Mouse (Mus musculus) lung, embryonic 14.5 days (tissue): ENCODE data around the gene Mkrn1. TPM values are rescaled to one million over a fixed set of nuclear protein-coding genes. Genes with fewer than 3 reads are reported as not detected.
A peak's percentile ranks its signal among the peaks of the same experiment; 100 is the strongest.
"Not testable (repeated sequence)": the region's sequence is repeated elsewhere in the genome, so short reads cannot be mapped to it uniquely, and the experiment has no call there.

Experiments used
- ATAC-seq: fragments of 200-750 bp; cut with Nextera tagmentation; 2 replicates; pipeline ENCODE4 v1.8.0; 2017; ENCODE audit warnings: mild to moderate bottlenecking, moderate TSS enrichment, moderate library complexity; ENCODE audit not compliant: insufficient read depth
- DNase-seq: peaks from one replicate; pipeline ENCODE4 v3.0.0-alpha.2; 2015
- H3K27ac ChIP-seq: fragments of 300-500 bp; sonication (generic); 2 replicates; pipeline ENCODE4 v1.5.1; 2014; ENCODE audit warnings: low read depth, mild to moderate bottlenecking, moderate library complexity
- H3K27me3 ChIP-seq: fragments of 300-500 bp; sonication (generic); 2 replicates; pipeline ENCODE4 v1.6.1; 2014; ENCODE audit warnings: low read length, control low read depth; ENCODE audit not compliant: insufficient read depth
- H3K36me3 ChIP-seq: fragments of 300-500 bp; sonication (generic); 2 replicates; pipeline ENCODE4 v1.6.1; 2014; ENCODE audit warnings: control low read depth; ENCODE audit not compliant: insufficient read depth
- H3K4me1 ChIP-seq: fragments of 300-500 bp; sonication (generic); 2 replicates; pipeline ENCODE4 v1.6.1; 2014; ENCODE audit warnings: antibody characterized with exemption, control low read depth; ENCODE audit not compliant: insufficient read depth
- H3K4me2 ChIP-seq: fragments of 300-500 bp; sonication (generic); 2 replicates; pipeline ENCODE4 v1.6.1; 2014; ENCODE audit warnings: mild to moderate bottlenecking
- H3K4me3 ChIP-seq: fragments of 300-500 bp; sonication (generic); 2 replicates; pipeline ENCODE4 v1.5.1; 2014; ENCODE audit warnings: low read depth, low read length
- H3K9ac ChIP-seq: fragments of 300-500 bp; sonication (generic); 2 replicates; pipeline ENCODE4 v1.6.1; 2014
- H3K9me3 ChIP-seq: fragments of 300-500 bp; sonication (generic); 2 replicates; pipeline ENCODE4 v1.6.1; 2016; ENCODE audit warnings: low read depth, low read length, control low read depth
- CTCF ChIP-seq: IDR thresholded peaks from 2 replicates; pipeline ENCODE4 v1.5.1; 2016; ENCODE audit warnings: antibody characterized with exemption, low read depth
- WGBS: fragments of 180-500 bp; shearing (Covaris S2); extraction: QIAGEN DNeasy Blood & Tissue Kit; methylation state at CpG from one replicate; pipeline ENCODE4 v1.1.7; 2014; 5-methylcytosine and 5-hydroxymethylcytosine counted together
- polyA plus RNA-seq: library from polyadenylated mRNA; unstranded; fragments of >200 nt; fragmentation: Nextera tagmentation; extraction: Ambion mirVana; gene quantifications from 2 replicates; pipeline ENCODE4 v1.2.1, GENCODE M21; 2014

Mkrn1 gene
- polyA plus RNA-seq, 1 experiment from 2014 or later = 61.2 TPM

DNA sequence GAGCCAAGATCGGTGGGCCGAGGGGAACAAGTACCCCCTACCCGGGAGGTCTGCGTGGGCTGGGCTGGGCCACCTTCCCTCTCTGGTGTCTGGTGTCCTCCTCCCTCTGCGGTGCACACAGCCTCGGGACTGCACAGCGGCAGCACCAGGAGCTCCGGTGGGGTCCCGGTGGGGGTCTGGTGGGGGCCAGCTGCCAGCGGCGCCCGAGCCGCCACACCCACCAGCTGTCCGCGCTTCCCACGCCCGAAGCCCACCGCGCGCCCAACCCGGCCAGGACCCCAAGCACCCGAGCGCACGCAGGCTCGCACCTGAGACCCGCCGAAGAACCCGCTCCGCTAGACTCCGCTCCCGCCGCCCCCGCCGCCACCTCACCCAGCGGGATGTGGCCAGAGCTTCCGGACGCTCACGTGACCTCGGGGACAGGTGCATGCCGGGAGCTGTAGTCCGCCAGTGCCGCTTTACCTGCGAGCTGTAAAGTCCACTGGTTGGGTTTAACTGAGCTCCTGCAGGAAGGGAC is 42.9 kb downstream of the Mkrn1 start, which contains the start of gene Slc37a3:
TSS of gene Slc37a3 (minus strand) at position 365 of the 517 bp plus-strand sequence.
- peak within 1 kb of the TSS; percentile 88 for H3K4me3 ChIP-seq
- H3K4me2 ChIP-seq = peak within 1 kb of the TSS; percentile 76
- ATAC-seq = peak; percentile 91
- no peak for TF ChIP-seq CTCF
- H3K4me1 ChIP-seq = no peaks in the 10 kb centered on the region
- WGBS = under 1% methylated on average over 43 of the region's 43 CpGs
- peak; percentile 90 for DNase-seq
- no peaks in the 10 kb centered on the region for H3K9me3 ChIP-seq
- no peaks in the 10 kb centered on the region for H3K36me3 ChIP-seq
- peak within 1 kb of the TSS; percentile 87 for H3K9ac ChIP-seq
- no peak within 1 kb of the TSS for H3K27ac ChIP-seq
- peaks cover 3% of the 10 kb centered on the region; the same call in 1 of the 2 replicates for H3K27me3 ChIP-seq

DNA sequence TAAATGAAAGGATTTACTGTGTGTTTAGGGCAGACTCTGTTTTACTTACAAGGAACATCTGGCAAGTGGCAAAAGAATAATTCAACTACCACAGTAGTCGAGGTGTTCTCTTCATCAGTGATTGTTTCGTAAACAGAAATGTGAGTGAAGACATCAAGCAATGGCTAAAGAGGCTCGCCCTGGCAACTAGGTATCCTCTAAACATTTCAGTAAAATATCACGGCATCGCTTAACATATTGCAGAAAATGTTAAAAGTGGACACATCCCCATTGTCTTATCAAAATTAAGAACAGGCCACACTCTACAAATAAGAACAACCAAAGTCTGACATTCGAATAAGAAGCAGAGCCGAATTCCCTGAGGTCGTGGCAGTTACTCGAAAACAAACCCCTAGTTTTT is 43.5 kb downstream of the Mkrn1 start:
- H3K27me3 ChIP-seq = peaks cover 3% of the 10 kb centered on the region; the same call in 1 of the 2 replicates
- no peak overlapping the region for H3K27ac ChIP-seq
- 12% methylated on average over 9 of the region's 9 CpGs for WGBS
- peak; percentile 22 for DNase-seq
- peak overlapping the region; percentile 87 for H3K9ac ChIP-seq
- H3K9me3 ChIP-seq = no peaks in the 10 kb centered on the region
- no peak for ATAC-seq
- H3K4me1 ChIP-seq = no peaks in the 10 kb centered on the region
- peak overlapping the region; percentile 76 for H3K4me2 ChIP-seq
- no peak for TF ChIP-seq CTCF
- H3K4me3 ChIP-seq = peak overlapping the region; percentile 88
- no peaks in the 10 kb centered on the region for H3K36me3 ChIP-seq

DNA sequence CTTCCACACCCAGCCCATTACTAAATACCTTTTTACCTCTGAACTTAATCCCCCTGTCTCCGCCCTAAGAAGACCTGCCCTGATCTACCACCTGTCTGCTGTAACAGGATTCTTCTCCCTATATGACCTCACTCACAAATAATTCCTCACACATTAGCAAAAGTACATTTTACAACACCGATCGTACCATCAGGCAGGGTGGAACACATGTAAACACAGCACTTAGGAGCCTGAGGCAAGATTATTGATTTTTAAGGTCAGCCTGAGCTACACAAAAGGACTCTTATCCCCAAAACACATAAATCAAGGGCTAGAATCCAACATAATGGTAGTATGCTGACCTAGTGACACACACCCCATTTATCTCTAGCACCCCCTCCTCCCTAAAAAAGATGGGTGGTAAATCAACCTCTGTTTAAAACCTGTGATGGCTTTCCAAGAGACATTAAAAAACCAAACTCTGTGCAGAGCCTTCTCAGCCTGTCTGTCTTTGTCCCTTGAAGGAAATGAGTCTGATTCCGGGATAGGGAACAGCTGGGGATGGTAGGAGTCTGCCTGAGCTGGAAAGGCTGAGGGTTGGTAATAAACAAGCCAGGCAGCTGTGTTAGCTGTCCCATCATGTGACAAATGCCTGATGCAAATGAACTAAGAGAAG is 46.8 kb downstream of the Mkrn1 start:
- no peak overlapping the region for H3K4me3 ChIP-seq
- H3K27ac ChIP-seq = no peak overlapping the region
- no peaks in the 10 kb centered on the region for H3K36me3 ChIP-seq
- H3K27me3 ChIP-seq = no peaks in the 10 kb centered on the region
- no peaks in the 10 kb centered on the region for H3K9me3 ChIP-seq
- H3K4me2 ChIP-seq = no peak overlapping the region
- no peaks in the 10 kb centered on the region for H3K4me1 ChIP-seq
- 47% methylated on average over 4 of the region's 4 CpGs for WGBS
- H3K9ac ChIP-seq = no peak overlapping the region
- DNase-seq (peak; percentile 17), ATAC-seq (no peak)
- TF ChIP-seq CTCF = no peak

DNA sequence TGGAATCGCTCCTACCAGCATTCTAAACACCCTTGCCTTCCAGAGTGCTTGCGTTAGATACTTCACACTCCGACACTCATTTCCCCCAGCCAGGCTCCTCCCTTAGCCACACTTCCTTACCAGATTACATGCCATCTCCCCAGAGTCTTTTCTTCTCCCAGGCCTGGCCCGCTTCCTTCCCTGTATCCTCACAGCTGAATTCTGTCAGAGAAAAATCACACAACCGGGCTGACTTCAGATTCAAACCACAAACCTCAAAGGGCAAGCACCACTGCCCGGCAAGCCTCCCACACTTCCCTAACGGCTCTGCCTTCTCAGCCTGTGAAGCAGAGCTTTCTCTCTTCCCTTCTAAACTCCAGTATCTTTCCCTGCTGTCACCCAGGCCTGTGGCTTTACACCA is 47.5 kb downstream of the Mkrn1 start:
- WGBS = 21% methylated on average over 7 of the region's 7 CpGs
- H3K9ac ChIP-seq = no peak overlapping the region
- H3K4me3 ChIP-seq = no peak overlapping the region
- H3K9me3 ChIP-seq = no peaks in the 10 kb centered on the region
- no peak overlapping the region for H3K27ac ChIP-seq
- H3K27me3 ChIP-seq = no peaks in the 10 kb centered on the region
- TF ChIP-seq CTCF = no peak
- ATAC-seq (no peak), DNase-seq (peak; percentile 41)
- no peaks in the 10 kb centered on the region for H3K4me1 ChIP-seq
- no peaks in the 10 kb centered on the region for H3K36me3 ChIP-seq
- H3K4me2 ChIP-seq = no peak overlapping the region

DNA sequence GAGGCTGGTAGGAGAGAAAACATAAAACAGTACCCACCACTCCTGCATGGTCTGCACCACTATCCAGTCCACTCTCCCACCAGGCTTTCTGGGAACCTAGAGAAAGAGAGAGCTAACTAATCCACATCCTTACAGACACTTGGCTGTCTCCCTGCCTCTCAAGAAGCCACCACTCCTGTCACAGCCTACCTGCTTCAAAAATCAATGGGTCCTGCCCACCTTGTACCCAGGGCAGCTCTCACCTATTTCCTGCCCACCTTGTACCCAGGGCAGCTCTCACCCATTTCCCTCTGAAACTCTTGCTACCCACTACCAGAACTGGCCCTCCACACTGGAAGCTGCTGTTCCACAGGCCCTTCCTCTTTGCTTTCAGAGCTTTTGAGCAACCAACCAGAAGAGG is 48.2 kb downstream of the Mkrn1 start:
- no peak overlapping the region for H3K9ac ChIP-seq
- ATAC-seq = no peak
- no peak overlapping the region for H3K27ac ChIP-seq
- no peak for TF ChIP-seq CTCF
- no peak for DNase-seq
- H3K36me3 ChIP-seq = no peaks in the 10 kb centered on the region
- no peaks in the 10 kb centered on the region for H3K9me3 ChIP-seq
- H3K4me3 ChIP-seq = no peak overlapping the region
- no peak overlapping the region for H3K4me2 ChIP-seq
- H3K27me3 ChIP-seq = no peaks in the 10 kb centered on the region
- no peaks in the 10 kb centered on the region for H3K4me1 ChIP-seq

DNA sequence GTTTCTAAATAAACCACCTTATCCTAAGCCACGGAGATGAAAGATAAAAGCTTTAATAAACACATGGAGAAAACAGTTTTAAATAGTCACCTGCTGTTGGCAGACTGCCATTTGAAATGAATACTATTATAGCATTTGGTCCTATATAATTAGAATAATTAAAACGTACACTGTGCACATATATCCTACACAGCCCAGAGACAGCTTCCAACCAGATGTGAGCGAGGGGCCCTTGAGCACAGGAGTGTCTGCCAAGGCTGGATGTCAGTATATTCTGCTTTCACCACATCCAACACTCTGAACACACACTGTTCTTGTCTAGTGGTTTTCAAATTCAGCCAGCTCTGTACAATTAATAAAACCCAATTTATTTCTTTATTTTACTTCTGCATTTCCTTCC is 50.6 kb downstream of the Mkrn1 start:
- no peak overlapping the region for H3K4me3 ChIP-seq
- H3K4me1 ChIP-seq = no peaks in the 10 kb centered on the region
- H3K27me3 ChIP-seq = no peaks in the 10 kb centered on the region
- no peak for TF ChIP-seq CTCF
- H3K9ac ChIP-seq = no peak overlapping the region
- no peak overlapping the region for H3K27ac ChIP-seq
- WGBS = 76% methylated on average over 3 of the region's 3 CpGs
- no peak overlapping the region for H3K4me2 ChIP-seq
- ATAC-seq (no peak), DNase-seq (no peak)
- H3K9me3 ChIP-seq = no peaks in the 10 kb centered on the region
- peaks cover 11% of the 10 kb centered on the region; the same call in 1 of the 2 replicates for H3K36me3 ChIP-seq

DNA sequence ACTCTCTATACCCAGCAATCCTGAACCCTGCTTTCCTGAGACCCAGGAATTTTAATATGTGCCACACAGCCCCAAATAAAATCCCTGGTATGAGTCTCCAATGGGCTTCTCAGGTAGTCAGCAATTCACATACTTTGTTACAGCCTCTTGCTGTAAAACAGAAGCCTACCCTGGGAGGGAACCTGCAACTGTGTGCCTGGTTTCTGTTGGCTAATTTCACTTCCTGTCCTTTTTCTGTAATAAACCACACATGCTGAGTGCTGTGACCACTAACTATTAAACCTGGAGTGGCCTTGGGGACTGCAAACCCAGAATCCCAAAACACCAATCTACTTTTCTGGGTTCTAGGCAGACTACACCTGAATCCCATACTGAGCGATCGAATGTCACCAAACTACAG is 57.6 kb downstream of the Mkrn1 start:
- no peaks in the 10 kb centered on the region for H3K9me3 ChIP-seq
- no peak overlapping the region for H3K4me3 ChIP-seq
- WGBS = 96% methylated on average over 2 of the region's 2 CpGs
- DNase-seq (no peak), ATAC-seq (no peak)
- no peaks in the 10 kb centered on the region for H3K4me1 ChIP-seq
- no peak overlapping the region for H3K4me2 ChIP-seq
- H3K27me3 ChIP-seq = no peaks in the 10 kb centered on the region
- H3K36me3 ChIP-seq = peaks cover 28% of the 10 kb centered on the region
- H3K27ac ChIP-seq = no peak overlapping the region
- TF ChIP-seq CTCF = no peak
- no peak overlapping the region for H3K9ac ChIP-seq

DNA sequence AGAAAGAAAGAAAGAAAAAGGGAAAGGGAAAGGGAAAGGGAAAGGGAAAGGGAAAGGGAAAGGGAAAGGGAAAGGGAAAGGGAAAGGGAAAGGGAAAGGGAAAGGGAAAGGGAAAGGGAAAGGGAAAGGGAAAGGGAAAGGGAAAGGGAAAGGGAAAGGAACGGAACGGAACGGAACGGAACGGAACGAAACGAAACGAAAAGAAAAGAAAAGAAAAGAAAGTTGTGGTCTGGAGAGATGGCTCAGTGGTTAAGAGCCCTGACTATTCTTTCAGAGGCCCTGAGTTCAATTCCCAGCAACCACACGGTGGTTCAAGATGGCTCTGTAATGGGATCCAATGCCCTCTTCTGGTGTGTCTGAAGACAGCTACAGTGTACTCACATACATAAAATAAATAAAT is 61.1 kb downstream of the Mkrn1 start:
- DNase-seq, H3K9ac ChIP-seq, H3K9me3 ChIP-seq, H3K4me3 ChIP-seq, ATAC-seq, H3K27me3 ChIP-seq, H3K27ac ChIP-seq, H3K4me2 ChIP-seq, H3K4me1 ChIP-seq: not testable (repeated sequence)
- H3K36me3 ChIP-seq = peaks cover 39% of the 10 kb centered on the region
- WGBS = 96% methylated on average over 9 of the region's 9 CpGs
